Mouse (Mus musculus): ENCODE measurements at regions not wholly inside any gene's neighbourhood (a gene's known extent, or its start where the extent isn't known, plus 50 kb on each side); places are given as distances from the start of the nearest gene placed in this dataset.

GRCm38 (mm10) chr15:61905165-61905845, 982.5 kb upstream of the A1bg start:
- TF ChIP-seq CTCF (IDR thresholded peaks at IDR 0.05; ENCODE audit: low read depth) (no peak), EP300 (IDR thresholded peaks at IDR 0.05; ENCODE audit: low read depth) (no peak)

Data from heart, postnatal 0 days (tissue).